Mouse (Mus musculus) heart, embryonic 11.5 days (tissue): ENCODE measurements around the gene Calu. TPM values are rescaled to one million over a fixed set of nuclear protein-coding genes. Genes with fewer than 3 reads are reported as not detected.

Experiments used
- ATAC-seq: fragments of 200-750 bp; cut with Nextera tagmentation; replicated peaks from 2 replicates; pipeline ENCODE4 v1.8.0; 2017; ENCODE audit warnings: moderate library complexity; ENCODE audit not compliant: insufficient number of reproducible peaks, low FRiP score, low TSS enrichment
- H3K27ac ChIP-seq: fragments of 300-500 bp; sonication (generic); 2 replicates; pipeline ENCODE4 v1.5.1; 2014; ENCODE audit warnings: mild to moderate bottlenecking, low read depth, low read length
- H3K27me3 ChIP-seq: fragments of 300-500 bp; sonication (generic); 2 replicates; pipeline ENCODE4 v1.6.1; 2014; ENCODE audit warnings: mild to moderate bottlenecking, low read length, mixed read lengths; ENCODE audit not compliant: control insufficient read depth, insufficient read depth
- H3K36me3 ChIP-seq: fragments of 300-500 bp; sonication (generic); 2 replicates; pipeline ENCODE4 v1.6.1; 2014; ENCODE audit warnings: mild to moderate bottlenecking, low read length, moderate library complexity, mixed read lengths; ENCODE audit not compliant: control insufficient read depth, insufficient read depth
- H3K4me1 ChIP-seq: fragments of 300-500 bp; sonication (generic); 2 replicates; pipeline ENCODE4 v1.6.1; 2014; ENCODE audit warnings: low read length; ENCODE audit not compliant: control insufficient read depth, insufficient read depth
- H3K4me2 ChIP-seq: fragments of 300-500 bp; sonication (generic); 2 replicates; pipeline ENCODE4 v1.6.1; 2014; ENCODE audit warnings: mild to moderate bottlenecking, moderate library complexity
- H3K4me3 ChIP-seq: fragments of 300-500 bp; sonication (generic); 2 replicates; pipeline ENCODE4 v1.5.1; 2014; ENCODE audit warnings: low read depth, low read length
- H3K9ac ChIP-seq: fragments of 300-500 bp; sonication (generic); 2 replicates; pipeline ENCODE4 v1.6.1; 2014; ENCODE audit warnings: mild to moderate bottlenecking, low read depth, low read length, moderate library complexity
- H3K9me3 ChIP-seq: fragments of 300-500 bp; sonication (generic); replicated peaks from 2 replicates; pipeline ENCODE4 v1.6.1; 2016; ENCODE audit warnings: low read length; ENCODE audit not compliant: control insufficient read depth
- WGBS: fragments of 180-500 bp; shearing (Covaris S2); extraction: QIAGEN DNeasy Blood & Tissue Kit; methylation state at CpG from one replicate; pipeline ENCODE4 v1.1.7; 2014; ENCODE audit not compliant: insufficient replicate concordance; 5-methylcytosine and 5-hydroxymethylcytosine counted together
- polyA plus RNA-seq: library from polyadenylated mRNA; unstranded; fragments of >200 nt; fragmentation: Nextera tagmentation; extraction: Ambion mirVana; gene quantifications from 2 replicates; pipeline ENCODE4 v1.2.1, GENCODE M21; 2014

Gene Calu
- polyA plus RNA-seq, 1 experiment from 2014 or later: 443 TPM

DNA sequence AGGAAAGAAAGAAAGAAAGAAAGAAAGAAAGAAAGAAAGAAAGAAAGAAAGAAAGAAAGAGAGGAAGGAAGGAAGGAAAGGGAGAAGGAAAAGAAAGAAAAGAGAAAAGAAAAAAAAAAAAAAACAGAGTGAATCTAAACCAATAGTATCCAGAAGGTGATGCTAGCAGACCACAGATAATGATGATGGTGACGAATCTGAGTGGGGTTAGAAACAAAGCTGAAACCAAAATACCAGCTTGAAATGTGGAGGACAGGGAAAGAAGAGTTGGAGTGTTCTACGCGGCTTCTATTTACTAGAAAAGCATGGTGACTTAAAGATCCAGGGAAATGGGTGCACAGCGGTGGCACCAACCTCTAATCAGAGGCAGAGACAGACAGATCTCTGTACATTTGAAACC, 43.9 kb downstream of the Calu start:
- Histone ChIP-seq H3K9ac (no peak overlapping the region), H3K36me3 (no peaks in the 10 kb centered on the region), H3K4me2 (no peak overlapping the region), H3K27me3 (peaks cover 3% of the 10 kb centered on the region; the same call in 1 of the 2 replicates), H3K4me3 (no peak overlapping the region), H3K27ac (no peak overlapping the region), H3K9me3 (no peaks in the 10 kb centered on the region), H3K4me1 (peaks cover 22% of the 10 kb centered on the region)
- 65% methylated on average over 4 of the region's 4 CpGs for WGBS
- no peak for ATAC-seq

DNA sequence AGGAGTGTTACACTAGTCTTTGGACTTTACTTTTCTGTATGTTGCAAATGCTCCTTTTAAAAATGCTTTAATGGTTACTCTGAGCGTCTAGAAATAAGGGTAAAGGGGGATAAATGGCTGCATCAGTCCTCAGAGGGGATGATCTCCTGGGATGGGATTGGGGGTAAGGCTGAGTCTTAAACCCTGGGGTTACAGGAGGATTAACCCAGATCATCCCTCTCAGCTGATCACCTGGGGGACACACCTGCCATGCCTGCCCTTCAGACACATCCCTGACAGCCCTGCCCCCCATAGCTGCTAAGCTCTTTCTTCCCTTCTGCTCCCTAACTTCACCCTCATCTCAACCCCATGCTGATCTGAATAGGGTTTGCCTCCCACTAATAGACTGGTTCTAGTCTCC, 46.4 kb downstream of the Calu start:
- no peak for ATAC-seq
- H3K36me3 ChIP-seq: no peaks in the 10 kb centered on the region
- H3K4me3 ChIP-seq: no peak overlapping the region
- peaks cover 12% of the 10 kb centered on the region for H3K4me1 ChIP-seq
- H3K27me3 ChIP-seq: peaks cover 6% of the 10 kb centered on the region; the same call in 1 of the 2 replicates
- no peak overlapping the region for H3K9ac ChIP-seq
- H3K27ac ChIP-seq: no peak overlapping the region
- no peak overlapping the region for H3K4me2 ChIP-seq
- H3K9me3 ChIP-seq: no peaks in the 10 kb centered on the region
- WGBS: 57% methylated on average over 1 of the region's 1 CpGs

DNA sequence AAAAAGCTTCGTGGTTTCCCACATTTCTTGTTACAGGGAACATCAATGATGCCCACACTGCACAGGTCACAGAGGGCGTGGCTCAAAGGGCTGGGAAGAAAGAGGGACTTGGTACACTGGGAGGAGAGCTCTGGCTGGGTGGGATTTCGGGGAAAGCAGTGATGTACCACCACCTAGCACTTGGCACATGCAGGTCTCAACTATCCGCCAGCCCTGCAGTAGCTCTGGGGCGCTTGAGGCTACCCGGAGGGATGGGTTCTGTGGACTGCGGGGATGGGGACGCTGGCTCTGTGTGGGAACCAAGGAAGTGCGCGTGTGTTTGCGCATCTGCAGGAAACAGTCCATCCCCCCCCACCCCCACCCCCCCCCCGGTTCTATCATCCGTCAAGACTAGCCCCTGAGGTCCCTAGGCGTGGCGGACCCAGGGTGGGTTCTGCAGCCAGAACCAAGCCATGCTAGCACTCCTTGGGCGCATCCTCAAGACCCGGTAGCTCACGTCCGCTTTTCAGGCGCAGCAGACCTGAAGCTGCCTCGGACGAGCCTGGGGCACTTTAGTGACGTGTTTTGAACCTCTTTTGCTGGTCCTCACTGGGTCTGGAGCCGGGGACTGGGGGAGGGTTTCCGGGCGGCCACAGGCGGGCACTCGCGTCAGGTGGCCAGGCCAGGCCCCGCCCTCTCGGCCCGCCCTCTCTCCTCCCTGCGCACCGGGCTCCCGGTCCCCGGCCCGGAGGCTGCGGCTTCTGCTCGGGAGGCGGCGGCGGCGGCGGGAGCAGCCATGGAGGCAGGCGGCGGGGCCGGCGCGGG, 48.2 kb downstream of the Calu start, which contains the start of gene Ccdc136:
Ccdc136 (plus strand) TSS at position 400 of the 804 bp plus-strand sequence.
- ATAC-seq: peak; percentile 85
- Histone ChIP-seq H3K4me3 (peak within 1 kb of the TSS; percentile 74), H3K9ac (peak within 1 kb of the TSS; percentile 74), H3K4me1 (peaks cover 12% of the 10 kb centered on the region), H3K4me2 (peak within 1 kb of the TSS; percentile 86), H3K36me3 (no peaks in the 10 kb centered on the region), H3K27ac (peak within 1 kb of the TSS; percentile 51; the same call in 1 of the 2 replicates), H3K27me3 (peaks cover 8% of the 10 kb centered on the region; the same call in 1 of the 2 replicates), H3K9me3 (no peaks in the 10 kb centered on the region)
- under 1% methylated on average over 37 of the region's 49 CpGs for WGBS

DNA sequence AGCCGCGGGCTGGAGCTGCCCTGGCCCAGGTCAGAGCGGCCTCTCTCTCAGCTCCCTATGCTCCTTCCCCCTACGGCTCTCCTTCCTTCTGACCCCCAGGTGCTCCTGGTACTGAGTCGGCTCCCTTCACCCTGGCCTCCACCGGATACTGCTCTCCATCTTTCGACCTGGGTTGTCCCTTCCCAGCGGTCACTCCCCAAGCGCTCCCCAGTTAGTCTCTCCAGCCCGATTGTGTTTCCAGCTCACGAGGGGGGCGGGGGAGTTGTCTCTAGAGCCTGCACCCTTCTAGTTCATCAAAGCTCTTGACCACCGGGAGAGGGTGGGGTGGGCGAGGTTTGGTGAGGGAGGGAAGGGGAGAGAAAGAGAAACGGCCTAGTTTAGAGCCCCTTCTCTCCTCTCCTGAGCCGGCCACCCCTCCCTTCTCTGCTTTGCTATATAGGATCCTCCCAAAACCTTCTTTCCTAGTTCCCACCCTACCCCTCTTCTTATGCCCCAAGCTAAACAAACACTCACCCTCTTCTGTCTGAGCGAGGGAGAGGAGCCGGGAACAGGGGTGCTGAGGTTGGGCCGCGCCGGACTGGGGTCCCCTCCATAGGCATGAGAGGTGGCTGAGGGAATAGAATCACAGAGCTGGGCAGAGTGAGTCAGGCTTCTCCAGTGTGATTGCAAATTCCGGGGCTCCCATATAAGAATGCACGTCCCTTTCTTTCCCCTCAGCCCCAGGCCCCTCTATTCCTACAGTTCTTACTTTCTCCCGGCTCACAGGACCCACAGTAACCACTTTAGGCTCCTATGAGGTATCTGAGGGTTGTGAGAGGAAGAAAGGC, 49.1 kb downstream of the Calu start:
- Histone ChIP-seq H3K9ac (peak overlapping the region; percentile 74), H3K27me3 (peaks cover 11% of the 10 kb centered on the region), H3K4me1 (peaks cover 12% of the 10 kb centered on the region), H3K4me3 (peak overlapping the region; percentile 74), H3K27ac (peak overlapping the region; percentile 51; the same call in 1 of the 2 replicates), H3K36me3 (no peaks in the 10 kb centered on the region), H3K9me3 (no peaks in the 10 kb centered on the region), H3K4me2 (peak overlapping the region; percentile 86)
- whole genome bisulfite sequencing: 2% methylated on average over 23 of the region's 24 CpGs
- ATAC-seq: peak; percentile 57; the same call in 1 of the 2 replicates

DNA sequence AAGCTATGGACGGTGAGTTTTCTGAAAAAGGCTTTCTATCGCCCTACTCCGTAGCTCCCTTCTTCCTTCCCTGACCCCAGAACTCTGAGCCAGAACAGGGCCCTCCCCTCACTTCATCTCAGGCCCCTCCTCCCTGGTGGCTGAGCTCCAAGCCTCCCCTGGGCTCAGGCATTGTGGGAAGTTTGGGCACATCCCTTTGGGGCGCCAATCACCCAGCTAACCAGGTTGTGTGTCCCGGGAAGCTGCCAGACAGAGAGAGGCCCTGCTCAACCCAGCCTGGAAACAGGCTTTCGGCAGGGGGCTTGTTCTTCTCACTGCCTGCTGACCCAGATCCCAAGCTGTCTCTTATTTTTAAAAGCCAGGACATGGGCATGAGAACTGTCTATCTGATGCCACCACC, 49.7 kb downstream of the Calu start:
- peak overlapping the region; percentile 74; the same call in 1 of the 2 replicates for H3K9ac ChIP-seq
- no peak overlapping the region for H3K27ac ChIP-seq
- WGBS: 14% methylated on average over 6 of the region's 6 CpGs
- H3K4me2 ChIP-seq: peak overlapping the region; percentile 86
- no peaks in the 10 kb centered on the region for H3K36me3 ChIP-seq
- peak overlapping the region; percentile 74 for H3K4me3 ChIP-seq
- no peaks in the 10 kb centered on the region for H3K9me3 ChIP-seq
- peaks cover 14% of the 10 kb centered on the region for H3K27me3 ChIP-seq
- H3K4me1 ChIP-seq: peaks cover 12% of the 10 kb centered on the region
- no peak for ATAC-seq

DNA sequence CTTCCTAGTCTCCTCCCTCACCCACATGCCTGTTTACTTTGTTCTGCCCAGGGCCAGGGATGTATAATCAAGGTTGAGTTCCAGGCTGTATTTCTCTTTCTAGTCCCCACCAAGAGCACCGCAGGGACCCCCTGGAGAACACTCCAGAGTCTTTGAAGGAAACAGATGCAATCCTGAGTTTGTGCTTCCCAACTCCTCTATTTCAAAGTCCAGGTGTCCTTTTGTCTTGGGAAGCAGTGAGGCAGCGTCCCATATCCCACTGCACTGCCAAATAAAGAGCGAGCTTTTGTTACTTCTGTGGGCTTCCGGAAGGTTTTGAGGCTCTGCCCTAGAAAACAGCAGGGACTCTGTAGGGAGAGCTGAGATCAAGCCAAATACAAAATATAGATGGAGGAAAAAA, 52.0 kb downstream of the Calu start:
- H3K9me3 ChIP-seq: no peaks in the 10 kb centered on the region
- no peak overlapping the region for H3K4me2 ChIP-seq
- no peak for ATAC-seq
- no peak overlapping the region for H3K4me3 ChIP-seq
- H3K36me3 ChIP-seq: no peaks in the 10 kb centered on the region
- WGBS: 80% methylated on average over 4 of the region's 4 CpGs
- H3K27ac ChIP-seq: no peak overlapping the region
- H3K9ac ChIP-seq: no peak overlapping the region
- H3K27me3 ChIP-seq: peaks cover 10% of the 10 kb centered on the region
- peaks cover 12% of the 10 kb centered on the region for H3K4me1 ChIP-seq

DNA sequence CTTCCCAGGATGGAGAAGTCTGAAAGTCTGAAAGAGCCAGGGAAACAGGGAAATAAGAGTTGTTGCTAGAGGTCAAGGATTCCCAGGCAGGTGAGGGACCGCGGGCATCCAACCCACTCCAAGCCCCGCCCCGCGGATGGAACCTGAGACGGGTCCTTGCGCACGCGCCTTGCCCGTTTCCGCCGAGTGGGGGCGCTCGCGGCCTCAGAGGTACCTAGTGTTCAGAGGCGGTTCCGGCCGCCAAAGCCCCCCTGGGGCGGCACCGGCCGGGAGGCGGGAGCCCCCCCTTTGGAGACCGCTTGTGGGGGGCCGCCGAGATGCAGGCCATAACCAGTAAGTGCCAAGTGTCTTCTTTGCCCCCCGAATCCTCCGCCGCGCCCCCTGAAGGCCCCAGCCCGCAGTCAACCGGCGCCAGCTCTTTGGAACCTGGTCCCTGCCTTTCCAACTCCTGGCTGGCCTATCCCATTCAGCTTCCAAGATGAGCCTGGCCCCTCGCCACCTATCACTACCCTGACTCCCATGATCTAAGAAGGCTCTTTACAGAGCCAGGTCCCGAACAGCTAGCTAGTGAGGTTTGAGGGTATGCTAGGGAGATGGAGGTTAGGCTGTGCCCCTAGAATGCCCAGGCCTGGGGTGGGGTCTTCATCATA, 54.9 kb downstream of the Calu start:
- Histone ChIP-seq H3K4me3 (no peak overlapping the region), H3K4me2 (peak overlapping the region; percentile 35), H3K9me3 (no peaks in the 10 kb centered on the region), H3K9ac (no peak overlapping the region), H3K27ac (no peak overlapping the region), H3K36me3 (no peaks in the 10 kb centered on the region), H3K27me3 (peaks cover 10% of the 10 kb centered on the region; the same call in 1 of the 2 replicates), H3K4me1 (no peaks in the 10 kb centered on the region)
- WGBS: 7% methylated on average over 33 of the region's 34 CpGs
- ATAC-seq: no peak

DNA sequence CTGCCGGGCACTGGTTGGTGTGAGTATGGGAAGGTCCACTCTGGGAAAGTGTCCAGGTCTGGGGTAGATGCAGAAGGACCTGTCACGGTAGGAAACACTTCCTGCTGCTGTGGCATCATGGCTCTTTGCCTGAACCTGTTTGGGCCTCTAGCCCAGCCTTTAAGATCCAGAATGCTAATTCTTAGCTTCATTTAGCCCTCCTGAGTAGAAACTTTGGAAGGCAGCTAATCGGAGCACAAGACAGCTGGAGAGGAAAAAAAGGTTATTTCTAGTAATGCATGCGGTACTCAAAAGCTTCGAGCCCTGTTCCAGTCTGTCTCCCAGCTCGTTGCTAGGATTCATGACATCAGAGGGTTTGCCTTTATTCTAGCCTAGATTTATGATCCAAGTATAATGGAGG, 58.5 kb downstream of the Calu start:
- Histone ChIP-seq H3K36me3 (peaks cover 7% of the 10 kb centered on the region), H3K4me2 (no peak overlapping the region), H3K4me3 (no peak overlapping the region), H3K9me3 (no peaks in the 10 kb centered on the region), H3K9ac (no peak overlapping the region), H3K4me1 (no peaks in the 10 kb centered on the region), H3K27me3 (peaks cover 3% of the 10 kb centered on the region; the same call in 1 of the 2 replicates), H3K27ac (no peak overlapping the region)
- no peak for ATAC-seq
- 86% methylated on average over 6 of the region's 6 CpGs for WGBS
